Mouse (Mus musculus): ENCODE results near the gene Bcl9l.

GRCm38 (mm10) chr9:44508721-44509486 is 26.3 kb downstream of the Bcl9l start:
- TF ChIP-seq CTCF (IDR thresholded peaks at IDR 0.05; ENCODE audit: extremely low read depth, insufficient read length, insufficient replicate concordance, low read depth, low read length) (no peak), POLR2A (IDR thresholded peaks at IDR 0.05; ENCODE audit: low read depth, low read length) (no peak)

All from small intestine, adult 2 months (tissue).